Mouse (Mus musculus) erythroblast, embryonic 14.5 days (primary cell): ENCODE data around the gene Gm11213.

Experiments
- GATA1 ChIP-seq: IDR thresholded peaks from 2 replicates; pipeline ENCODE4 v1.6.1; 2012; ENCODE audit warnings: low read length, inconsistent platforms, mixed read lengths
- TAL1 ChIP-seq: IDR thresholded peaks from 3 replicates; pipeline ENCODE4 v1.6.1; 2012; ENCODE audit warnings: low read length, inconsistent platforms, mixed read lengths

DNA sequence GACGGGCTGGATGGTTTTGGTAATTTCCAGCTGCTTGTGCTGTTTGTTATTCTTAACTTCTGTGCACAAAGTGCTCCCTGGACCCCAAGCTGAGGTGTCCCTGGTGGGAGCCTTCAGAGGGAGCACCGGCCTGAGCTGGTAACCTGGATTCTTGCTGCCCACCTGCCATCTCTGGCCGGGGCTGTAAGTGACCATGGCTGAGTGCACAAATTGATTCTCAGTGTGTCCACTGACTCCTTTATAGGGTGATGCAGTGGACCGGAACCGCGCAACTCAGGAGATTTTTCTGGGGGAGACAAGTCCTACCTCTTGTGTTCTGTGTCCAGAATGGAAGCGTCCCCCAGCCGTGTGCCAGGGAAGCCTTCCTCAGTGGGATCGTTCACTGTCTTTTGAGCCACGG, 19.8 kb downstream of the Gm11213 start:
- no peak for TF ChIP-seq TAL1
- TF ChIP-seq GATA1 = no peak
